Mouse (Mus musculus) embryonic fibroblast, embryonic 13.5 days (primary cell): ENCODE measurements around the gene Ndufa6.
A peak's percentile ranks its signal among the peaks of the same experiment; 100 is the strongest.

Experiments used
- CTCF ChIP-seq: IDR thresholded peaks from 2 replicates; pipeline ENCODE4 v1.5.1; 2011; ENCODE audit warnings: mild to moderate bottlenecking, control low read depth, low read length, moderate library complexity, borderline replicate concordance; ENCODE audit not compliant: insufficient read depth
- POLR2A ChIP-seq: IDR thresholded peaks from 2 replicates; pipeline ENCODE4 v1.6.1; 2011; ENCODE audit warnings: low read depth, mild to moderate bottlenecking, control low read depth, low read length, moderate library complexity

- TF ChIP-seq POLR2A (peak; percentile 57; the same call in 1 of the 2 replicates), CTCF (no peak)
These were observed 15.5 kb downstream of the Ndufa6 start, which contains the start of the genes Naga, Pheta2 and Smdt1 for GRCm38 (mm10) chr15:82338593-82339112.
